Mouse (Mus musculus) MEL (cell line): Measurements from ENCODE around the gene Asap3. TPM values are rescaled to one million over a fixed set of nuclear protein-coding genes. Genes with fewer than 3 reads are reported as not detected.

ENCODE experiments used
- DNase-seq: peaks from one replicate; pipeline ENCODE4 v3.0.0; 2011; ENCODE audit warnings: low read depth, low spot score
- H3K27ac ChIP-seq: 2 replicates; pipeline ENCODE4 v1.5.1; 2012; ENCODE audit warnings: low read depth, mild to moderate bottlenecking, control low read depth, low read length, moderate library complexity; ENCODE audit not compliant: control insufficient read depth
- H3K27me3 ChIP-seq, 2 experiments: fragments of 150-350 bp in 1 of 2; sonication (generic) in 1 of 2; 2 replicates each; pipeline ENCODE4 v1.6.1; 2012; ENCODE audit warnings: low read length in 2 of 2, mild to moderate bottlenecking in 2 of 2, improper control_type of control experiment in 1 of 2, moderate library complexity in 1 of 2; ENCODE audit not compliant: insufficient read depth in 2 of 2, control insufficient read depth in 1 of 2
- H3K36me3 ChIP-seq, 2 experiments: 2 replicates each; pipeline ENCODE4 v1.6.1; 2012 to 2014; ENCODE audit warnings: low read length in 2 of 2, improper control_type of control experiment in 1 of 2, inconsistent platforms in 1 of 2, mild to moderate bottlenecking in 1 of 2; ENCODE audit not compliant: insufficient read depth in 2 of 2, control insufficient read depth in 1 of 2
- H3K4me1 ChIP-seq, 2 experiments: fragments of 150-350 bp in 1 of 2; sonication (generic) in 1 of 2; 2 replicates each; pipeline ENCODE4 v1.6.1; 2012; ENCODE audit warnings: low read length in 2 of 2, improper control_type of control experiment in 1 of 2, mild to moderate bottlenecking in 1 of 2; ENCODE audit not compliant: insufficient read depth in 2 of 2, control insufficient read depth in 1 of 2
- H3K4me3 ChIP-seq, 2 experiments: fragments of 150-350 bp in 1 of 2; sonication (generic) in 1 of 2; 2 replicates each; pipeline ENCODE4 v1.5.1; 2012; ENCODE audit warnings: low read depth in 2 of 2, low read length in 2 of 2, mild to moderate bottlenecking in 2 of 2, moderate library complexity in 2 of 2, control low read depth in 1 of 2, improper control_type of control experiment in 1 of 2; ENCODE audit not compliant: control insufficient read depth in 1 of 2, insufficient read depth in 1 of 2
- H3K79me2 ChIP-seq: 2 replicates; pipeline ENCODE4 v1.6.1; 2012; ENCODE audit warnings: mild to moderate bottlenecking, low read length, moderate library complexity; ENCODE audit not compliant: control insufficient read depth, poor library complexity, insufficient read depth
- H3K9ac ChIP-seq: 2 replicates; pipeline ENCODE4 v1.6.1; 2012; ENCODE audit warnings: low read depth, mild to moderate bottlenecking, control low read depth, low read length, moderate library complexity; ENCODE audit not compliant: control insufficient read depth, poor library complexity, severe bottlenecking
- H3K9me3 ChIP-seq: fragments of 150-350 bp; sonication (generic); replicated peaks from 2 replicates; pipeline ENCODE4 v1.6.1; 2012; ENCODE audit warnings: mild to moderate bottlenecking, low read length, improper control_type of control experiment, moderate library complexity; ENCODE audit not compliant: insufficient read depth
- CHD1 ChIP-seq: IDR thresholded peaks from 2 replicates; pipeline ENCODE4 v1.6.1; 2012; ENCODE audit warnings: low read depth, mild to moderate bottlenecking, inconsistent platforms, low read length, improper control_type of control experiment
- CTCF ChIP-seq, 3 experiments: IDR thresholded peaks in 2 of 3; conservative IDR thresholded peaks in 1 of 3; 2 replicates each; pipeline ENCODE4 v1.5.1; 2011 to 2012; ENCODE audit warnings: low read length in 3 of 3, low read depth in 2 of 3, mild to moderate bottlenecking in 2 of 3, improper control_type of control experiment in 1 of 3, inconsistent platforms in 1 of 3, mixed read lengths in 1 of 3, moderate library complexity in 1 of 3; ENCODE audit not compliant: control insufficient read depth in 1 of 3, insufficient read depth in 1 of 3, poor library complexity in 1 of 3, severe bottlenecking in 1 of 3
- E2F4 ChIP-seq: IDR thresholded peaks from 2 replicates; pipeline ENCODE4 v1.6.1; 2011; ENCODE audit warnings: low read depth, low read length, improper control_type of control experiment, borderline replicate concordance
- EP300 ChIP-seq, 2 experiments: IDR thresholded peaks; 2 replicates each; pipeline ENCODE4 v1.6.1; 2011; ENCODE audit warnings: improper control_type of control experiment in 2 of 2, low read length in 2 of 2, low read depth in 1 of 2, mild to moderate bottlenecking in 1 of 2
- ETS1 ChIP-seq: IDR thresholded peaks from 2 replicates; pipeline ENCODE4 v1.6.1; 2012; ENCODE audit warnings: low read depth, mild to moderate bottlenecking, inconsistent platforms, low read length, improper control_type of control experiment, moderate library complexity
- GATA1 ChIP-seq: IDR thresholded peaks from 2 replicates; pipeline ENCODE4 v1.6.1; 2011; ENCODE audit warnings: low read depth, low read length, improper control_type of control experiment
- HCFC1 ChIP-seq: IDR thresholded peaks from 2 replicates; pipeline ENCODE4 v1.6.1; 2012; ENCODE audit warnings: low read depth, mild to moderate bottlenecking, inconsistent platforms, low read length, improper control_type of control experiment, moderate library complexity
- MAFK ChIP-seq: IDR thresholded peaks from 2 replicates; pipeline ENCODE4 v1.6.1; 2011; ENCODE audit warnings: low read depth, mild to moderate bottlenecking, low read length, improper control_type of control experiment, borderline replicate concordance
- MYC ChIP-seq: IDR thresholded peaks from 2 replicates; pipeline ENCODE4 v1.6.1; 2011; ENCODE audit warnings: low read depth, mild to moderate bottlenecking, low read length, improper control_type of control experiment, moderate library complexity
- NRF1 ChIP-seq: IDR thresholded peaks from 2 replicates; pipeline ENCODE4 v1.6.1; 2014; ENCODE audit warnings: low read depth, mild to moderate bottlenecking, inconsistent platforms, low read length, improper control_type of control experiment, moderate library complexity; ENCODE audit not compliant: poor library complexity, insufficient read depth, severe bottlenecking
- RCOR1 ChIP-seq: IDR thresholded peaks from 2 replicates; pipeline ENCODE4 v1.6.1; 2012; ENCODE audit warnings: low read depth, mild to moderate bottlenecking, inconsistent platforms, low read length, improper control_type of control experiment
- SIN3A ChIP-seq: IDR thresholded peaks from 2 replicates; pipeline ENCODE4 v1.6.1; 2012; ENCODE audit warnings: low read length, improper control_type of control experiment, inconsistent platforms
- SMC3 ChIP-seq: IDR thresholded peaks from 2 replicates; pipeline ENCODE4 v1.6.1; 2011; ENCODE audit warnings: low read depth, low read length, improper control_type of control experiment
- UBTF ChIP-seq: IDR thresholded peaks from 2 replicates; pipeline ENCODE4 v1.6.1; 2012; ENCODE audit warnings: low read depth, mild to moderate bottlenecking, inconsistent platforms, low read length, improper control_type of control experiment, moderate library complexity, borderline replicate concordance; ENCODE audit not compliant: insufficient read depth
- USF1 ChIP-seq: IDR thresholded peaks from 2 replicates; pipeline ENCODE4 v1.6.1; 2014; ENCODE audit warnings: low read depth, mild to moderate bottlenecking, inconsistent platforms, low read length, improper control_type of control experiment, moderate library complexity
- ZC3H11A ChIP-seq: IDR thresholded peaks from 2 replicates; pipeline ENCODE4 v1.6.1; 2012; ENCODE audit warnings: low read depth, mild to moderate bottlenecking, inconsistent platforms, low read length, improper control_type of control experiment
- ZKSCAN1 ChIP-seq: IDR thresholded peaks from 2 replicates; pipeline ENCODE4 v1.6.1; 2012; ENCODE audit warnings: low read depth, mild to moderate bottlenecking, inconsistent platforms, low read length, improper control_type of control experiment, moderate library complexity
- ZMIZ1 ChIP-seq: IDR thresholded peaks from 2 replicates; pipeline ENCODE4 v1.6.1; 2012; ENCODE audit warnings: low read depth, mild to moderate bottlenecking, inconsistent platforms, low read length, improper control_type of control experiment, moderate library complexity
- ZNF384 ChIP-seq: IDR thresholded peaks from 2 replicates; pipeline ENCODE4 v1.6.1; 2012; ENCODE audit warnings: low read depth, mild to moderate bottlenecking, inconsistent platforms, low read length, improper control_type of control experiment
- polyA plus RNA-seq, 2 experiments: library from polyadenylated mRNA; stranded (reverse) in 1 of 2; unstranded in 1 of 2; fragments of >175 nt in 1 of 2; fragments of >200 nt in 1 of 2; gene quantifications; 2 replicates each; pipeline versions ENCODE4 v1.2.1 to v1.2.4; 2012; ENCODE audit warnings: low replicate concordance in 2 of 2, low read depth in 1 of 2; ENCODE audit not compliant: insufficient read length in 2 of 2, insufficient read depth in 1 of 2, missing spikeins in 1 of 2
- total RNA-seq: library from RNA; depleted of rRNA; stranded (reverse); fragments of 300-350 nt; gene quantifications from 2 replicates; pipeline ENCODE4 v1.2.3, GENCODE M21; 2012

Gene Asap3
- total and polyA plus RNA-seq, 3 experiments = 0.04 to 0.33 TPM; not detected in 1

DNA sequence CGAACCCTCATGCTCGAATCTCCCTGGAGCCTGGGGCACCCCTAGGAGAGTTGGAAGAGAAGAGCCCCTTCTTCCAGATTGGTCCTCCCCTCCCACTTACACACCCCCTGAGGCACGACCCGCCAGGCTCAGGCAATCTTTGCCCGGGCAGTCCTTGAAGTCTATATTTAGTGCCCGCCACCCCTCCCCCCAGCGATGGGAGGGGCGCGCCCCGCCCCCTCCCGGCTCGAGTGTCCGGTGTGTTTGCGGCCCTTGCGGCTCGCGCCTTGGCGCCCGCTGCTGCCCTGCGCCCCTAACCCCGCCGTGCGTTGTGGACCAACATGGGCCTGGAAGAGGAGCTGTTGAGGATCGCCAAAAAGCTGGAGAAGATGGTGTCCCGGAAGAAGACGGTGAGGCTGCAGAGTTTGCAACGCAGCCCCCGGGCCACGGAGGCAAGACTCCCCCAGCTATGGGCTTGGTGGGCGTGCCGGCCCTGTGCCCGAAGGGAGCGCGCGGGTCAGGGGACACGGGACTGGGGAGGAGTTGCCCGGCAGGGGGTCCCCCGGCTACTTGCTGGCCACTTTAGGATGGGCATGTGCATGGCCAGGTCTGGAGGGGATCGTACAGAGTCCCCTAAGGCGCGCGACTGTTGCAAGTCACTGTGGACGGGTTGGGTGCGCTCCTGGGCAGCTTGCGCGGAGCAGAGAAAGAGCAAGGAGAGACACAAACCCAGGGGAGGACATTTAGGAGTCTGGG, 41.7 kb downstream of the Asap3 start, which contains the start of gene Tcea3:
Tcea3 (plus strand) TSS at position 1 of the 735 bp plus-strand sequence.
- no peak within 1 kb of the TSS for H3K27ac ChIP-seq

DNA sequence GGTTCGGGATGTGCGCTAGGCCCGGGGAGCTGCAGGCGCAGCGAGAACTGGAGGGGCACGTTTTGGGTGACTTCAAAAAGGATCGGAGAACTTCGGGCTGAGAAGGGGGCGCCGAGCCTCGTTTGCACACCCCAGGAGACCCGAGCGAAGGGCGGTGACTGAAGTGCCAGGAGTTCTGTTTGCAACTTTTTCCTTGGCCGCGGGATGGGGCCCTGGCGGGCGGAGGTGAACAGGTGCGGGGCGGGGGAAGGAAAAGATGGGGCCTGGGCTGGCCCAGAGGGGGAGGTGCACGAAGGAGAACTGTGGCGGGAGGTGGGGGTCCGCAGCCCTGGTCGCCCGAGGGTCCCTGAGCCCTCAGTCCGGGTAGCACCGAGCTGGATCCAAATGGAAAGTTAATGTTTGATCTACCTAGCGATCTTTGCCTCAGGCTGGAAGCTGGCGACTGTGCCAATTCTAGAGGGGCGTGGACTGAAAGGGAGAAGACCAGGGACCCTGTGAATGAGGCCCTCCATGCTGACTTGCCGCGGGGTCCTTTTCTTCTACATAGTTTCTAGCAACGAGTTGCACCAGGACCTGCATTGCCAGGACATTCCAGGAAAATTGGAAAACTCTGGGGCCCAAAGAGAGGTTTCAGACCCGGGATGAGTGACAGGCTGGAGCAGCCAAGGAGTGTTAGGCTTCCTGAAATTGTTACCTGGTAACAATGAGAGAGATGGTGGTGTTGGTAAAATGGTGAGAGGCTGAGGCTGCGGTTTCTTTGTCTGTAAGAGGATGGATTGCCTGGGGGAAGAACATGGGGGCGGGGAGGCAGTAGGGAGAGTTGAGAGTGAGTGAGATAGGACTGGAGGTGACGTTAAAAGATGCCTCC, 42.5 kb downstream of the Asap3 start:
- Histone ChIP-seq H3K9me3 (no peaks in the 10 kb centered on the region), H3K4me3 (no peak overlapping the region), H3K27ac (no peak overlapping the region), H3K4me1 (no peaks in the 10 kb centered on the region), H3K79me2 (no peaks in the 10 kb centered on the region), H3K36me3 (no peaks in the 10 kb centered on the region), H3K9ac (no peak overlapping the region), H3K27me3 (peaks cover 0 to 3% of the 10 kb centered on the region in 2 experiments; a peak in 2 of 4 replicates)
- TF ChIP-seq RCOR1 (no peak), ZNF384 (no peak), NRF1 (no peak), EP300 (IDR thresholded peaks at IDR 0.05; ENCODE audit: low read depth in 1 of 2, low read length in 2 of 2) (no peak), MAFK (no peak), ZKSCAN1 (no peak), SIN3A (no peak), USF1 (no peak), UBTF (no peak), ZC3H11A (no peak), CHD1 (no peak), SMC3 (no peak), MYC (no peak), E2F4 (no peak), HCFC1 (no peak)
- no peak for DNase-seq

More for the DNA sequence above, 41.7 kb downstream of the Asap3 start, which contains the start of gene Tcea3:
- Histone ChIP-seq H3K79me2 (no peaks in the 10 kb centered on the region), H3K36me3 (no peaks in the 10 kb centered on the region), H3K4me1 (no peaks in the 10 kb centered on the region), H3K9me3 (no peaks in the 10 kb centered on the region), H3K9ac (no peak within 1 kb of the TSS), H3K27me3 (peaks cover 0 to 3% of the 10 kb centered on the region in 2 experiments; a peak in 2 of 4 replicates), H3K4me3 (no peak within 1 kb of the TSS)
- TF ChIP-seq ZMIZ1 (no peak), CTCF (IDR thresholded peaks at IDR 0.05 in 2 of 3, conservative IDR thresholded peaks at IDR 0.05 in 1 of 3; ENCODE audit: control insufficient read depth in 1 of 3, insufficient read depth in 1 of 3, low read depth in 2 of 3, low read length in 3 of 3, poor library complexity in 1 of 3, severe bottlenecking in 1 of 3) (no peak), GATA1 (no peak), ETS1 (no peak)
- DNase-seq = no peak
